Mouse (Mus musculus) forebrain, postnatal 0 days (tissue): ENCODE data around the gene Rnf20. TPM values are rescaled to one million over a fixed set of nuclear protein-coding genes. Genes with fewer than 3 reads are reported as not detected.
A peak's percentile ranks its signal among the peaks of the same experiment; 100 is the strongest.

ENCODE experiments used
- ATAC-seq: fragments of 200-750 bp; cut with Nextera tagmentation; 2 replicates; pipeline ENCODE4 v1.8.0; 2017; ENCODE audit warnings: mild to moderate bottlenecking, moderate library complexity
- DNase-seq: peaks from one replicate; pipeline ENCODE4 v3.0.0-alpha.2; 2015
- H3K27ac ChIP-seq: fragments of 300-500 bp; sonication (generic); 2 replicates; pipeline ENCODE4 v1.5.1; 2014; ENCODE audit warnings: low read depth, mild to moderate bottlenecking, antibody characterized with exemption, low read length, moderate library complexity, mixed read lengths
- H3K27me3 ChIP-seq: fragments of 300-500 bp; sonication (generic); 2 replicates; pipeline ENCODE4 v1.6.1; 2014; ENCODE audit warnings: mild to moderate bottlenecking, low read length, mixed read lengths; ENCODE audit not compliant: insufficient read depth
- H3K36me3 ChIP-seq: fragments of 300-500 bp; sonication (generic); 2 replicates; pipeline ENCODE4 v1.6.1; 2014; ENCODE audit warnings: mild to moderate bottlenecking, moderate library complexity; ENCODE audit not compliant: insufficient read depth
- H3K4me1 ChIP-seq: fragments of 300-500 bp; sonication (generic); 2 replicates; pipeline ENCODE4 v1.6.1; 2014; ENCODE audit warnings: antibody characterized with exemption; ENCODE audit not compliant: insufficient read depth
- H3K4me2 ChIP-seq: fragments of 300-500 bp; sonication (generic); 2 replicates; pipeline ENCODE4 v1.6.1; 2014; ENCODE audit warnings: low read depth, mild to moderate bottlenecking, moderate library complexity
- H3K4me3 ChIP-seq: fragments of 300-500 bp; sonication (generic); 2 replicates; pipeline ENCODE4 v1.5.1; 2014; ENCODE audit warnings: low read depth, low read length, mixed read lengths
- H3K9ac ChIP-seq: fragments of 300-500 bp; sonication (generic); 2 replicates; pipeline ENCODE4 v1.6.1; 2014; ENCODE audit warnings: mild to moderate bottlenecking
- H3K9me3 ChIP-seq: fragments of 300-500 bp; sonication (generic); 2 replicates; pipeline ENCODE4 v1.6.1; 2016; ENCODE audit warnings: low read length
- CTCF ChIP-seq: sonication (generic); IDR thresholded peaks from 2 replicates; pipeline ENCODE4 v1.5.1; 2016; ENCODE audit warnings: antibody characterized with exemption, control low read depth, low read depth
- WGBS: fragments of 180-500 bp; shearing (Covaris S2); extraction: QIAGEN DNeasy Blood & Tissue Kit; methylation state at CpG from one replicate; pipeline ENCODE4 v1.1.7; 2014; 5-methylcytosine and 5-hydroxymethylcytosine counted together
- polyA plus RNA-seq: library from polyadenylated mRNA; unstranded; fragments of >200 nt; fragmentation: Nextera tagmentation; extraction: Ambion mirVana; gene quantifications from 2 replicates; pipeline ENCODE4 v1.2.1, GENCODE M21; 2015
- total RNA-seq: library from RNA; depleted of rRNA; stranded (reverse); fragments of >200 nt; gene quantifications from 2 replicates; pipeline ENCODE4 v1.2.3, GENCODE M21; 2014; rRNA removed

The Rnf20 gene
- total and polyA plus RNA-seq, 2 experiments from 2014 or later: 44.1 to 79.1 TPM

- WGBS: 6% methylated on average over 9 of the region's 9 CpGs
- ATAC-seq (peak; percentile 86), DNase-seq (peak; percentile 87)
- no peak overlapping the region for H3K9ac ChIP-seq
- TF ChIP-seq CTCF: peak; percentile 95
- no peaks in the 10 kb centered on the region for H3K36me3 ChIP-seq
- H3K9me3 ChIP-seq: no peaks in the 10 kb centered on the region
- no peak overlapping the region for H3K4me3 ChIP-seq
- no peaks in the 10 kb centered on the region for H3K27me3 ChIP-seq
- H3K27ac ChIP-seq: no peak overlapping the region
- no peak overlapping the region for H3K4me2 ChIP-seq
- H3K4me1 ChIP-seq: no peaks in the 10 kb centered on the region
These were observed 56.9 kb downstream of the Rnf20 start for GRCm38 (mm10) chr4:49688594-49689288.

- no peak for ATAC-seq
- H3K27me3 ChIP-seq: no peaks in the 10 kb centered on the region
- WGBS: 52% methylated on average over 12 of the region's 12 CpGs
These were observed 59.8 kb downstream of the Rnf20 start for GRCm38 (mm10) chr4:49691405-49692194.

More at GRCm38 (mm10) chr4:49691405-49692194, 59.8 kb downstream of the Rnf20 start:
- TF ChIP-seq CTCF: no peak
- H3K9me3 ChIP-seq: no peaks in the 10 kb centered on the region
- no peaks in the 10 kb centered on the region for H3K36me3 ChIP-seq
- no peak overlapping the region for H3K9ac ChIP-seq
- DNase-seq: no peak
- H3K27ac ChIP-seq: no peak overlapping the region
- H3K4me3 ChIP-seq: no peak overlapping the region
- H3K4me2 ChIP-seq: no peak overlapping the region
- no peaks in the 10 kb centered on the region for H3K4me1 ChIP-seq

Other genes starting within 250 kb of the Rnf20 start
- gene Acnat2, start 223.9 kb upstream of the Rnf20 start, total RNA-seq: not detected in 2 replicates
- gene Acnat2, start 223.9 kb upstream of the Rnf20 start, polyA plus RNA-seq: not detected in 2 replicates
- gene Acnat1, start 158.1 kb upstream of the Rnf20 start, total RNA-seq: 0.43 TPM in 1 of 2 replicates, not detected in the other
- gene Acnat1, start 158.1 kb upstream of the Rnf20 start, polyA plus RNA-seq: not detected in 2 replicates
- not detected in 2 replicates for gene Baat, start 125.4 kb upstream of the Rnf20 start, total RNA-seq
- 0.10 TPM in 1 of 2 replicates, not detected in the other for gene Baat, start 125.4 kb upstream of the Rnf20 start, polyA plus RNA-seq
- gene Mrpl50, start 110.9 kb upstream of the Rnf20 start, total RNA-seq: 49.3 and 55.2 TPM in 2 replicates
- 74.1 and 74.6 TPM in 2 replicates for gene Mrpl50, start 110.9 kb upstream of the Rnf20 start, polyA plus RNA-seq
- 9.2 and 11.3 TPM in 2 replicates for gene Zfp189, start 110.8 kb upstream of the Rnf20 start, total RNA-seq
- gene Zfp189, start 110.8 kb upstream of the Rnf20 start, polyA plus RNA-seq: 3.7 and 4.1 TPM in 2 replicates
- 0.46 and 0.57 TPM in 2 replicates for gene Aldob, start 82.5 kb upstream of the Rnf20 start, total RNA-seq
- gene Aldob, start 82.5 kb upstream of the Rnf20 start, polyA plus RNA-seq: 0.27 and 0.39 TPM in 2 replicates
- 93.2 and 98.3 TPM in 2 replicates for gene Tmem246, start 34.1 kb upstream of the Rnf20 start, total RNA-seq
- gene Tmem246, start 34.1 kb upstream of the Rnf20 start, polyA plus RNA-seq: 101 and 119 TPM in 2 replicates
- 0.46 and 0.90 TPM in 2 replicates for gene Ppp3r2, start 50.0 kb downstream of the Rnf20 start, total RNA-seq
- gene Ppp3r2, start 50.0 kb downstream of the Rnf20 start, polyA plus RNA-seq: 0.18 and 0.19 TPM in 2 replicates
- 58.0 and 82.4 TPM in 2 replicates for gene Grin3a, start 213.7 kb downstream of the Rnf20 start, total RNA-seq
- gene Grin3a, start 213.7 kb downstream of the Rnf20 start, polyA plus RNA-seq: 15.1 and 26.8 TPM in 2 replicates